Mouse (Mus musculus) gonadal fat pad, adult 2 months (tissue): Measurements from ENCODE around the gene Gpx3. TPM values are rescaled to one million over a fixed set of nuclear protein-coding genes. Genes with fewer than 3 reads are reported as not detected.
"Not testable (repeated sequence)": the region's sequence is repeated elsewhere in the genome, so short reads cannot be mapped to it uniquely, and the experiment has no call there.

Source experiments
- DNase-seq: peaks from one replicate; pipeline ENCODE4 v3.0.0-alpha.2; 2012; ENCODE audit warnings: low read depth
- polyA plus RNA-seq: library from polyadenylated mRNA; depleted of rRNA; stranded (reverse); fragments of >200 nt; gene quantifications from 2 replicates; pipeline ENCODE4 v1.2.3, GENCODE M21; 2012; rRNA removed

Gene Gpx3
- 1,195 and 1,949 TPM in 2 replicates for polyA plus RNA-seq

- DNase-seq: no peak
Measured at GRCm38 (mm10) chr11:54902333-54903323, at the start of gene Gpx3. Gpx3 (plus strand) TSS chr11:54902453.

DNA sequence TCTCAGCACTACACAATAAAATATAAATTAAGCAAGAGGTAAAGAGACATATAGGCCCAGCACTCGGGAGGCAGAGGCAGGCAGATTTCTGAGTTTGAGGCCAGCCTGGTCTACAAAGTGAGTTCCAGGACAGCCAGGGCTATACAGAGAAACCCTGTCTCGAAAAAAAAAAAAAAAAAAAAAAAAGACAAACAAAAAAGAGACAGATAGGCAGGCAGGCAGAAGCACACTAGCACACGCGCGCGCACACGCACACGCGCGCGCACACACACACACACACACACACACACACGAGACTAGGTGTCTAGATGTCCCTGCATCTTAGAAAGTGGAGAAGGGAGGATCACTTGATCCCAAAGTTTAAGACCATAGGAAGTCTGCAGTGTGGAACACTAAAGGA is 43.4 kb upstream of the Gpx3 start:
- DNase-seq: not testable (repeated sequence)

- DNase-seq: no peak
Measured at GRCm38 (mm10) chr11:54859322-54860165, 42.7 kb upstream of the Gpx3 start.

DNA sequence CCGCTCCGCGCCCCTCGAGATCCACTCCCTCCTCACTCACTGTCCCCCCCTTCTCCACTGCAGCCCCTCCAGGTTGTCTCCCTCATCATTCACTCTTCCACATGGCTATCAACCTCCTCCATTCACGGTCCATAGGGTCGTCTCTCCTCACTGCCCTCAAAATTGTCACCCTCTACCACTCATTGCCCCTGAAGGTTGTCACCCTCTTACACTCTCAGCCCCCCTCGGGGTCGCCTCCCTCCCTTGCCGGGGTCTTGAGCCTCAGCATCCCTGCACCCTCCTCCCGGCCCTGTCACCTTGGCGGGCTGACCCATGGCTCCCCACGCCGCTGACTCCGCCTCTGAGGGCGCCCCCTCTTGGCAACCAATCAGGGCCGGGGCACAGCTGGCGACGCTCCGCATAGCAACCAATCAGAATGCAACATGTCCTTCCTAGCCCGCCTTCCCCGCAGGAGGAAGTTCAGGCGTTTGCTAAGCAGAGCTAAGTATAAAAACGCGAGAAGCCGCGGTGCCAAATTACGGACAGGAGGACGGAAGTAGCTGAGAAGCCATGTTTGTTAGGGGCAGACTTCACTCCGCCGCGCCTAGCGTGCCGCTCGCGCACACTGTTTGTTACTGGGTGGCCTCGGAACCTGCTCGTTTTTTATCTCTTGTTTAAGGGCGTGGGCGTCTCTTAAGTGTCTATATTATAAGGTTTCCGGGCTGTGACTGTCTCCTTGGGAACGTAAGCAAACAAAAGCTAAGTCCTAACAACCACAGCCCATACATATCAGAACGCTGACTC is 41.8 kb upstream of the Gpx3 start, which contains the start of gene Lyrm7:
Gene Lyrm7, minus strand, starts transcription at position 661 of the 783 bp plus-strand sequence.
- peak; percentile 93 for DNase-seq

- DNase-seq: peak; percentile 81
Measured at GRCm38 (mm10) chr11:54861471-54862420, 40.5 kb upstream of the Gpx3 start.

GRCm38 (mm10) chr11:54862621-54863520 is 39.4 kb upstream of the Gpx3 start:
- DNase-seq: no peak

DNA sequence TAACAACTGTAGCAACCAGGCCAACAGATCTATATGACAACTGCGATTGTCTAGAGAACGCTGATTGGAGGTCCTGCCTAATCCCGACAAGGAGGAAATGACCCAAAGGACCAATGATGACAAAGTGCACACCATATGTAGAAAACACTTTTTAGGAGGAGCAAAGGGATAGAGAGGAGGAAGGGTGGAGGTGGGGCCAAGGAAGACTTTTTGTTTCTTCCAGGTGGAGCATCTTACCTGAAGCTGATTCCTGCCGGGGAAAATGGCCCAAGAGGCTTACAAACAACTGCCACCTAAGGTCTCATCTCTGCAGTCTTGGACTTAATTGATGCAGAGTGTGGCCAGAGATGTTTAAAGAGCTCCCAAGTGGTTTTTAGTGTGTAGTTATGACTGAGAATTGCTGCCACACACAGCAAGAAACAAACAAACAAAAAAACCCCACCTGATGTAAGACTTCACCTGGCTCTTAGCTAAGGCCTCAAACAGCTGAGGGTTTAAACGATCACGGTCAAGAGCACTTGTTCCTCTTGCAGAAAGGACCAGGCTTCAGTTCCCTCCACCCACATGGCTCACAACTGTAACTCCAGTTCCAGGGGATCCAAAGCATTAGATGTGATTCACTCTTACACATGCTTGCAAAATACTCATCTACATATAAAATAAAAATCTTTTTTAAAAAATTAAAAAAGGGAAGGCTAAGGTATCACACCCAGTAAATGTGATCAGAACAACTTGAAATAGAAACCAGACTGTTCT is 36.7 kb upstream of the Gpx3 start:
- no peak for DNase-seq

DNA sequence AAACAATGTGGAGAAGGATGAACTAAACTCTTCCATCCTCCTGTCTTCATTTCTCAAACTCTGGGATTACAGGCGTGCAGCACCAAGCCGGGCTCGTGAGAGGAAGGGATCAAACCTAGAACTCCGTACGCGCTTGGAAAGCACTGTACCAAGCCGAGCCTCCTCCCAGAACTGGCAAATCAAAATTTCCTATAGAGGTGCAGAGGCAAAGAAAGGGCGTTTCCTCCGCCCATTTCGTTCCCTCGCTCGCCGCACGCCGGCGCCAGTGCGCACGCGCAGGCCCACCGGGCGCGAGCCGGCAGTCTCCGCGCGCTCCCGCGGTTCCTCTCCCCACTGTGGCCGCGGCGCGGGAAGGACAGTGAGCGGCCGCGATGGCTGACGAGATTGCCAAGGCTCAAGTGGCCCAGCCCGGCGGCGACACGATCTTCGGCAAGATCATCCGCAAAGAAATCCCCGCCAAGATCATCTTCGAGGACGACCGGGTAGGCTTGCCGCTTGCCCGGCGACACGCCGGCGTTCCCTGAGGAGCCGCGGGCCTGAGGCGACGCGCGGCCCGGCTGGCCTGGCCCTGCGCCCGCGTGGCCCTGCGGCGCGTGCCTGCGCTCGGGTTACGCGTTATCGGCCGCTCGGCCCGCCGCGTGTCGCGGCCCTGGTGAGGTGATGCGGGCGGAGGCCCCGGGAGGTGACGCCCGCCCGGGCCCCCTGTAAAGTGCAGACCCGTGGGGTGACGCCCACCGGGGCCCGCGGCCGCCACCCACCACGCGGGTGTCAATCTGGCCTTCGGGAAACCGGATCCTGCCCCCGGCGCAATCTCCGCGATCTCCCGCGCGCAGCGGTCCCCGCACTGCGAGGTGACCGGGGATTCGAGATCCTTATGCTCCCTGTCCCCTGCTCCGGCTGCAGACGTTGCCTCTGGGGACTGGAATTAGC is 35.9 kb upstream of the Gpx3 start, which contains the start of gene Hint1:
Gene Hint1, plus strand, starts transcription at position 265 of the 930 bp plus-strand sequence.
- DNase-seq: no peak

- no peak for DNase-seq
Measured at GRCm38 (mm10) chr11:54867049-54867385, 35.2 kb upstream of the Gpx3 start.

DNA sequence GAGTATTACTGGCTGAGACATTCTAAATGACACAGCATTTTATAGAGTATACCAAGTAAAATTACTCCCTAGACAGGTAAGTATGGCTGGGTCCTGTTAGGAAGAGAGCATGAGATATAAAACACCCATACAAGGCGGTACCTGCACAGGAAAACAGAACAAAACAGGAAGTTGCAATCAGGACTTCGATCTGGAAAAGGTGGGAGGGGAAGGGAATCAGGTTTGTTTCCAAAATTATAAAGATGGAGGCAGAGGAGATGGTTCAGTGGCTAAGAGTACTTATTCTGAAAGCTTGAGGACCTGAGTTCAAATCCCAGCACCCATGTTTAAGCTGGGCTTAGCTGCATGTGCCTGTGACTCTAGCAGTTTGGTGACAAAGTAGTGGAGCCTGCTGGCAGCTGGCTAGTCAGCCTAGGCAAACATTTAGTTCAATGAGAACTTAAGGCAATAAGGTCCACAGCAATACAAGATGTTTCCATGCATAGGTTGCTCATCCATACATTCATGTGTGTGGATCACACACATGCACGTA is 34.3 kb upstream of the Gpx3 start:
- DNase-seq: no peak

GRCm38 (mm10) chr11:54868445-54868844 is 33.8 kb upstream of the Gpx3 start:
- no peak for DNase-seq

DNA sequence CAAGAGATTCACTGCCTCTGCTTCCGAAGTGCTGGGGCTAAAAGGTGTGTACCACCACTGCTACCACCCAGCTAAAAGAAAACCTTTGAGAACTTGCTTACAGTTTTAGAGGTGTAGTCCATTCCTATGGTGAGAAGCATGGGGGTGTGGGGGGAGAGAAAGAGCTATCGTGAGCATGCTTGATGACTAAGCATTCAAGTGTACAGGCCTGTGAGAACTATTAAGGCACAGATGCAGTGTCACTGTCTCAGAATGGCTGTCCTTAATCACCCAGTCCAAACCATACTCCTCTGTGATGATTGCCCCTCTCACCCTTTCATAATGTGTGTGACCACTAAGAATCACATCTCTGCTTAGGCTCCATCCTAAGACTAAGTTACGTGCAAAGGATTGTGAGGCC is 32.9 kb upstream of the Gpx3 start:
- no peak for DNase-seq

- DNase-seq: no peak
Measured at GRCm38 (mm10) chr11:54871831-54872537, 30.3 kb upstream of the Gpx3 start.

GRCm38 (mm10) chr11:54876031-54876430 is 26.2 kb upstream of the Gpx3 start:
- no peak for DNase-seq

DNA sequence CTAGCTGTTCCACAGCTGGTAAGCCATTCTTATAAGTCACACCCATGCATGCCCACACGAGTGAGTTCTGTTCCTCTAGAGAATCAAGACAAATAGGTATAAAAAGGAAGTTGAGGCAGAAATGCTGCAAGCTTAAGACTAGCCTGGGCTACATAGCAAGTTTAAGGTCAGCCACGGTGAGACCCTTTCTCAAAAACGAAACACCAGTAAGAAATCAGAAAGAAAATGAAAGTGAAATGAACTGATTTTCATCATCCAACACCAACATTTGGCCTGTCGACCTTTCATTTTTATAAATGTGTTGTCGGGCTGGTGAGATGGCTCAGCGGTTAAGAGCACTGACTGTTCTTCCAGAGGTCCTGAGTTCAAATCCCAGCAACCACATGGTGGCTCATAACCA is 23.4 kb upstream of the Gpx3 start:
- no peak for DNase-seq

DNA sequence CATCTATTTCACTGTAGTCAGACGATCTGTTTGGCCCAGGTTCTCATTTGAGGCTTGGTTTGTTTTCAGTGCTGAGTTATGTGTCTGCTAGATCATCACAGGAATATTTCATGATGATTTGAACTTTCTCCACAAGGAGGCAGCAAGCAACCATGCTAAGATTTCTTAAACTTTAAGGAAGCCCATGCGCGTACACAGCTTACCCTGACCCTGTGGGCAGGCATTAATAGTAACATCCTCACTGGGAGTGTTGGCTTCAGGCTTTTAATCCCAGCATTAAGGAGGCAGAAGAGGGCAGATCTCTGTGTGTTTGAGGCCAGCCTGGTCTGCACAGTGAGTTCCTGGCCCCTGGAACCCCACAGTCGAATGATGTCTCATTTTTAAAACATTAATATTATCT is 22.8 kb upstream of the Gpx3 start:
- no peak for DNase-seq

GRCm38 (mm10) chr11:54879922-54880321 is 22.3 kb upstream of the Gpx3 start:
- DNase-seq: no peak
